Mouse (Mus musculus) 3T3-L1 (cell line): ENCODE results near the gene Itsn1.

Experiments used
- DNase-seq: peaks from one replicate; pipeline ENCODE4 v3.0.0-alpha.2; 2015; ENCODE audit warnings: low read depth, low spot score

Gene Itsn1

DNA sequence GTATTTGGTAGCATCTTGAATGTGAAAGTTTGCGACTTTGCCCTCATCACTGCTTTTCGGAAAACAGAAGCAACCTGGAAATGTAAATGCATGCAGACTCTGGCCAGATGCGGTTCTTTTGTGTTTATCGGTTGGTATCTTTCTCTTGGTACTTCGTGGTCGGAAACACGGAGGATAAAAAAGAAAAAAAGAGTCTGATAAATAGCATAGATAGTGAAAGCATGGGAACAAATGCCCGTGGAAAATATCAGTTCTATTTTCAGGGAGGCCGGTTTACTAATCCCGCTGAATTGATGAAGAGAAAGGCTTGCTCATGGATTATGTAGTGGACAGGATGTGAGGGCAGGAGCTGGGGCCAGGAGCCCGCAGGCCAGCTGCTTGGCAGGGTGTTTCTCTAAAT is 1.4 kb downstream of the Itsn1 start:
- DNase-seq: peak; percentile 65

- DNase-seq: peak; percentile 18
Observed at GRCm38 (mm10) chr16:91732816-91733215, 3.7 kb downstream of the Itsn1 start.

DNA sequence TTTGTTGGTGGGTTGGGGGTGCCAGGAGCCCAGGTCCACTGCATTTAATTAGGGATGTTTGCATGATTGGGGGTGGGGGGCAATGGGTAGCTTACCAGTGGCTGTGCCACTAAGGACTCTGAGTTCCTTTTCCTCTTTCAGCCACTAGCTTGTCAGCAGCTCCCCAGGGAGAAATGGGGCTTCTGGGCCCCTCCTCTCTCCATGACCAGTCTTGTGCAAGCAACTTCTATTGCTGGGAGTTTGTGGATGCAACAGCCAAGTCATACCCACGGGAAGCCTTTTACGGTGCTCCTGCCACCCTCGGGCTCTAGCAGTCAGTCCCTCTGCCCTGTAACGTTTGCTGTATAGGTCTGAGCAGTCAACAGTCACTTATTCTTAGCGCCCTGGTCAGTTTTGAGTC is 5.7 kb downstream of the Itsn1 start:
- no peak for DNase-seq

DNA sequence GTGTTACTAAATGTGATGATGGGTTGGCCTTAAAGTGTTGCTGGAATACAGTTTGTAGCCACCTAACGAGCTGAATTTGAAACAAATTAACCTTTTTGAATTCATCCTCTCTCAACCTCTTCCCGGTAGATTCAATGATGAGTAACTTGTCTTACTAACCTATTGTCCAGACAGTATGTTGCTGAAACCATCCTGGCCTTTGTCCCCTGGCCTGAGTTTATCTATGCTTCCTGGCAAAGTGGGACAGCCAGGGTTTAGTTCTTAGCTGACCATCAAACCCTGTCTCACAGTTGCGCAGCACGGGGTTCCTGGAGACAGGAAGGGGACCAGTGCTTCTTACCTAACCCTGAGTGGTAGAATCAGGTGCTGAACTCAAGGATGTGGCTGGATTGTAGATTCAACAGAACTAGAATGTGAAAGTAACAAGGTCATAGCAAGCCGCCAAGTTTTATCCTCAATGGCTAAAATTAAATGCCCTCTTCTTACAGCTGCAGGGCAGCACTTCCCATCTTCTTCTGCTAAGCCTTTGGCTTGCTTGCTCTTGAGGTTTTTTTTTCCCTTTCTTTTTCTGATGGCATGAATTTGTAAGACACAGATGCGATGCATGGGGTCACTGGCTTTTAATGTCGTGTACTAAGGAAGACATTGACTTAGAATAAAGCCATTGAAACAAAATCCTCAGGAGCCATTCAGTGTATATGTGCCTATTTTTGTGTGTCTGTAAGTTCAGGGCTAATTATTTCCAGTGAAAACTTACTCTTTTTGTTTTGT is 7.2 kb downstream of the Itsn1 start:
- DNase-seq: no peak

- no peak for DNase-seq
Observed at GRCm38 (mm10) chr16:91738505-91738904, 9.4 kb downstream of the Itsn1 start.

DNA sequence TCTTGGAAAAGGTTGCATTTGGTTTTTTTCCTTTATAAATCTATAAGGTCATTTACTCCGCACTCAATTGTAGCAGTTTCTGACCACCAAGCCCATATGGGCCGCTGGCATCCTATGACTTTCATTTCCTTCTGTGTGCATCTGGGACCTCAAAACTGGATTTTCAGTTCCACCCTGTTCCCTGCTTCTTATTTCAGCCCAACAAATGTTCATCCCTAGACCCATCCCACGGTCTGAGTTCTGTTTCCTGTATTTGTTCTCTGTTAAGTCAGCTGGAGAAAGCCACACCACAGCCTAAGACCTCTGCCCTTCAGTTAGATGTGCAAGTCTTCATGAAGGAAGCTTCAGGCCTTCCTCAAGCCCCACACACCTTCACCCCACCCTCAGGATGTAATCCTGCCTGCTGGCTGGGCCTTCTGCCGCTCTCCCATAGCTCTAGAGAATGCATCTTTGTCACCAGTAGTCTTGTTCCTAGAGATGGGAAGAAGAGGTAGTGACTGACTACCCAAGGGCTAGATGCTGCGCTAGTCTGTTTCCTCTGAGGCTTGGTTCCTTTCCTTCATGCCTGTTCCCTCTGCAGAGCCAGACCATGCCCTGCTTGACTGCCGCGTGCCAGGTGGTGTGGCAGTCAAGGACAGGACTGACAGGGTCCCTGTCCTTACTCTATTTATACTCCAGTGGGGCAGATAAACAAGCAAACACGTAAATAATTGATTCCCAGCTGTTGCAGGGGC is 11.3 kb downstream of the Itsn1 start:
- DNase-seq: no peak

DNA sequence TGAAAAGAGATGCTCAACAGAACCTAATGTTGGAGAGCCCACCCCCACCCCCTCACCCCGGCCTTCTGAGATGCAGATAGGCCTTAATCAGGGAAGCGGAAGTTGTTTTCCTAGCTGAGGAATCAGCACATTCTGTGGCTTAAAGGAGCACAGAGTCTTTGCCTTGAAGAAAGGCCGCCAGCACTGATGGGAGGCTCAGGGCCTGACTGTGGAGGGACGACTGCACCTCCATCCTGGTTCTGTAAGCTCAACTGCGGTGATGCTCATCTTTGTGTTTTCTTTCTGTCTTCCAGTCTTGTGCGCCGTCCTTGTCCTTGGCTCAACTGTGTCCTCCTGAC is 11.8 kb downstream of the Itsn1 start:
- DNase-seq: no peak

DNA sequence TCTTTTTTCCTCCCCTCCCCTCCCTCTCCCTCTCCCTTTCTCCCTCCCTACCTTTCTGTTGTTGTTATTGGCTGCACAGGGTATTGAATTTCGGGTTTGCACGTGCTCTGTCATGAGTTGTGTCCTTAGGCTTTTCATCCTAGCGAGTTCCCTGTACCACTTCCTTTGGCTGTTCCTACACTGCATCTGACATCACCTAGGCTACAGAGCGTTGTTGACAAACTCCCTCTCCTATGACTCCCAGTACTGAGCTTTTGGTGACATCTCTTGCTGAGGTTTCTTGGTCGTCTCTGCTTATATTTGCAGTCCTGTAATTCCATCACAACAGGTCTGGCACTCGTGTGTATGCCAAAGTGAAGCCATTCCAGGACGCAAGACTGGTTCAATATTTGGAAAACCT is 14.0 kb downstream of the Itsn1 start:
- DNase-seq: no peak

DNA sequence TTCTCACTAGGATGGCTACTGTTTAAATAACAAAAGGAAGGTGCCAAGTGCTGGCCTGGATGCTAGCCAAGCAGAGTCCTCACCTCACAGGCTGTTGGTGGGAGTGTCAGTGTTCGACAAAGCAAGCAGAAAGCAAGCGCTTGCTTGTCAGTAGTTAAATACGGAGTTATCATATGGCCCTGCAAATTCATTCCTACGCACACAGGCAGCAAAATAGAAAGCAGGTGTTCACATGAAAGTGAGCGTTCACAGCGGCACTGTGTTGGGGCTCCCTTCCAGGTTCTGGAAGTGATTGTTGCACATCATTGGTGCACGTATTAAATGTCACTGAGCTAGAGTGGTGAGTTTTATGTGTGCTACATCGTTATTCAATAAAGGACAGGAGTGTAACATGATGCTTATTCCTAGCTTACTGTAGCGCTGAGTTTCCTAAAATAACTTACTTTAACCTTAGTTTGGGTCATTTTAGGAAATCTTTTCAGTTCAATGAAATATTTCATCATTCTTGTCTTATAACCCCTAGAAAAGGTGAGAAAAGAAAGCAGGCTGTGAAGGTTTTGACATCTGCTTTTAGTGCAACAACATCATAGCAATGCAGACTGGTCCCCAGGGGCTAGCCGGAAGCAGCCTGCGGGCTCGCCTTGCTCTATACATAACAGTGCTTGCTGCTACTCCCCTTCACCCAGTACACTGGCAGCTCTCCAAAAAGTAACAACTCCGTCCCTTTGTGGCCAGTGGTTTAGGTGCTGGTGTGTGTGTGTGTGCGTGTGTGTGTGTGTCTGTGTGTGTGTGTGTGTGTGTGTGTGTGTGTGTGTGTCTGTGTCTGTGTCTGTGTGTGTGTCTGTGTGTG is 17.2 kb downstream of the Itsn1 start:
- DNase-seq: peak; percentile 71

- DNase-seq: no peak
Observed at GRCm38 (mm10) chr16:91747567-91747966, 18.5 kb downstream of the Itsn1 start.

- no peak for DNase-seq
Observed at GRCm38 (mm10) chr16:91751644-91752385, 22.7 kb downstream of the Itsn1 start.

GRCm38 (mm10) chr16:91753611-91754010 is 24.5 kb downstream of the Itsn1 start:
- DNase-seq: peak; percentile 60

DNA sequence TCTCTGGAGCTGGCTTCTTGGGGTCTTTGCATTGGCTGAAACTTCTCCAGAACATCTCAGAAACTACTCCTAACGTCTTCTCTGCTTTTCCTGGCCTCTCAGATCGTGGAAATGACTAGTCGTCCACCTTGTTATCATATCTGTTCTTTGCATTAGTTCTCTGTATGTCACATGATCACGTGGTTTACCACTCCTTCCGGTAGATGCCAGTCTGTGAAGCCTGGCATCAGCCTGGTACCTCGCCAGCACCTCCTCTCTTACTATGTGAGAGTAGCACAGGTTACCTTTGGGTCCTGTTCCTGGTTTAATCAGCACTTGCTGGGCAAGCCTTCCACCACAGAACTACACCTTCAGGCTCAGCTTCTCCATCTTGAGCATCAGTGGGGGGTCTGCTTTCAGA is 25.9 kb downstream of the Itsn1 start:
- DNase-seq: no peak

GRCm38 (mm10) chr16:91761202-91761601 is 32.1 kb downstream of the Itsn1 start:
- no peak for DNase-seq

GRCm38 (mm10) chr16:91761761-91762160 is 32.7 kb downstream of the Itsn1 start:
- DNase-seq: no peak

GRCm38 (mm10) chr16:91762476-91762875 is 33.4 kb downstream of the Itsn1 start:
- peak; percentile 20 for DNase-seq

- DNase-seq: no peak
Observed at GRCm38 (mm10) chr16:91763975-91764374, 34.9 kb downstream of the Itsn1 start.

- DNase-seq: no peak
Observed at GRCm38 (mm10) chr16:91764414-91764813, 35.3 kb downstream of the Itsn1 start.

DNA sequence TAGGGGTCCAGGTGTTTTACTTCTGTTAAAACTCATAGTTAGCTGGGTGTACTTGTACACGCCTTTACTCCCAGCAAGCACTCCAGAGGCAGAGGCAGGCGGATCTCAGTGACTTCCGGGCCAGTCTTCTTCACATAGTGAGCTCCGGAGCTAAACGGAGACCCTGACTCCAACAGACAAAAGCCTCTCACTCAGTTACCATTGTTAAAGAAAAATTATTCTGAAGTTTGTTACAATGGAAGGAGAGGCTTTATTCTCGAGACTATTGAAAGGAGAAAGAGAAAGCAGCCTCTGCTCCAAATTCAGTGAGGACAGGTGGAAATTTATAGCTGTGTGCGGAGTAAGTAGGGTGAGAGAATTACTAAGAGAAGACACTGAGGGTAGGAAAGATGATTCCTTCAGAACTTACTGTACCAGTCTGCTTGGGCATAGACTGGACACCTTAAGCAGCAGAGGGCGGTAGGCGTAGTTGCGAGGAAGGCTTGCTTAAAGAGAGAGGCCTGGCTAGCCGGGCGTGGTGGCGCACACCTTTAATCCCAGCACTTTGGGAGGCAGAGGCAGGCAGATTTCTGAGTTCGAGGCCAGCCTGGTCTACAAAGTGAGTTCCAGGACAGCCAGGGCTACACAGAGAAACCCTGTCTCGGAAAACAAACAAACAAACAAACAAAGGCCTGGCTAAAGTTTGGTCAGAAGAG is 36.2 kb downstream of the Itsn1 start:
- no peak for DNase-seq

DNA sequence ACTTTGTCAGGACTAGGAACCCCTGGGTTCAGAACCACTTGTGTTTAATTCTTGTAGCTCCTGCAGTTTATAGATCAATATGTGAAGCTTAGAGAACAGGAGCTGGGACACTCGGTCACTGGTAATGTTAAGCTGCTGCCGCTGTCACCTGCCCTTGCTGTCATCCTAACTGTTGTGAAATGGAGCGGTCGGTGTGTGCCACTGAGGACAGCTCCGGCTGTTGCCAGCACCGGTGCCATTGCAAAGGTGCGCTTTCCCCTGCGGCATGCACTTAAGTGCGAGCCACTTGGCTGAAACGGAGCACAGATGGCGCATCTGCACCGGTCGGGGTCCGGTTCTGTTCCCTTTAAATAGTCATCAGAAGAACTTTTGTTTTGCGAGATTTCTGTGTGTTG is 36.7 kb downstream of the Itsn1 start:
- no peak for DNase-seq

DNA sequence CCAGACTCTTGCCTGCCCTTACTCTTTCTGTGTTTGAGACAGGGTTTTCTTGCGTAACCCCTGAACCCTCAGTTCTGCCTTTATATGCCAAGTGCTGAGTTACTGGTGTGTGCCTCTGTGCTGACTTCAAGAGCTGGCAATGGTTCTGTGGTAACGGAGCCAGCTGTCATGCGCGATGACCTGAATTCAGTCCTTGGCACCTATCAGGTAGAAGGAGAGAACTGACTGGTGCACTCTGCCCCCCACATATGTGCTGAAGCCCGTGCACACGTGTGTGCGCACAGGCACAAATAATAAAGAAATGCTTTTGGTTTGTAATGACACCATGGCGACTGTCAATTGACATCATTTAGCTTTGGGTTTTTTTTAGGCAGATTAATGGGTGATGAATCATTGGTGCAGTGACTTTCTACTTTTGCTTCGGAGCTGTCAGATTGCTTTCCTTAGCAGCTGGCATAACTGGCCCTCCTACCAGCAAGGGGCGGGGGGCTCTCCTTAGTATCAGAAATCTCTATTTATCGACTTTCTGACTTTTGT is 38.2 kb downstream of the Itsn1 start:
- DNase-seq: peak; percentile 54
